Mouse (Mus musculus): ENCODE measurements around the gene Nr2c1.
A peak's percentile ranks its signal among the peaks of the same experiment; 100 is the strongest.

Gene Nr2c1

GRCm38 (mm10) chr10:94147756-94148531, at the start of gene Nr2c1:
Nr2c1 (plus strand) TSS chr10:94148023.
- DNase-seq (ENCODE audit: low read depth, low spot score), result peak; percentile 88

GRCm38 (mm10) chr10:94098100-94098499, 49.7 kb upstream of the Nr2c1 start:
- DNase-seq (ENCODE audit: low read depth, low spot score), result no peak

- no peak for DNase-seq (ENCODE audit: low read depth, low spot score)
These were observed 42.3 kb upstream of the Nr2c1 start for GRCm38 (mm10) chr10:94105498-94105897.

- no peak for DNase-seq (ENCODE audit: low read depth, low spot score)
These were observed 40.7 kb upstream of the Nr2c1 start for GRCm38 (mm10) chr10:94107168-94107567.

- no peak for DNase-seq (ENCODE audit: low read depth, low spot score)
These were observed 40.2 kb upstream of the Nr2c1 start for GRCm38 (mm10) chr10:94107607-94108006.

- DNase-seq (ENCODE audit: low read depth, low spot score), result no peak
These were observed 39.0 kb upstream of the Nr2c1 start for GRCm38 (mm10) chr10:94108791-94109190.

- peak; percentile 11 for DNase-seq (ENCODE audit: low read depth, low spot score)
These were observed 36.7 kb upstream of the Nr2c1 start for GRCm38 (mm10) chr10:94110834-94111754.

- no peak for DNase-seq (ENCODE audit: low read depth, low spot score)
These were observed 35.6 kb upstream of the Nr2c1 start for GRCm38 (mm10) chr10:94112207-94112606.

GRCm38 (mm10) chr10:94115893-94116599, 31.8 kb upstream of the Nr2c1 start:
- DNase-seq (ENCODE audit: low read depth, low spot score), result peak; percentile 96

GRCm38 (mm10) chr10:94116781-94117340, 31.0 kb upstream of the Nr2c1 start:
- DNase-seq (ENCODE audit: low read depth, low spot score), result peak; percentile 94

GRCm38 (mm10) chr10:94117916-94118315, 29.9 kb upstream of the Nr2c1 start:
- DNase-seq (ENCODE audit: low read depth, low spot score), result peak; percentile 56

- DNase-seq (ENCODE audit: low read depth, low spot score), result no peak
These were observed 28.8 kb upstream of the Nr2c1 start for GRCm38 (mm10) chr10:94118993-94119392.

- no peak for DNase-seq (ENCODE audit: low read depth, low spot score)
These were observed 27.1 kb upstream of the Nr2c1 start for GRCm38 (mm10) chr10:94120676-94121075.

- DNase-seq (ENCODE audit: low read depth, low spot score), result no peak
These were observed 25.2 kb upstream of the Nr2c1 start for GRCm38 (mm10) chr10:94122595-94122994.

- no peak for DNase-seq (ENCODE audit: low read depth, low spot score)
These were observed 24.2 kb upstream of the Nr2c1 start for GRCm38 (mm10) chr10:94123581-94123980.

GRCm38 (mm10) chr10:94124376-94124775, 23.4 kb upstream of the Nr2c1 start:
- no peak for DNase-seq (ENCODE audit: low read depth, low spot score)

- DNase-seq (ENCODE audit: low read depth, low spot score), result peak; percentile 17
These were observed 18.1 kb upstream of the Nr2c1 start for GRCm38 (mm10) chr10:94129680-94130119.

GRCm38 (mm10) chr10:94133081-94133480, 14.7 kb upstream of the Nr2c1 start:
- no peak for DNase-seq (ENCODE audit: low read depth, low spot score)

GRCm38 (mm10) chr10:94133674-94134073, 14.1 kb upstream of the Nr2c1 start:
- no peak for DNase-seq (ENCODE audit: low read depth, low spot score)

- DNase-seq (ENCODE audit: low read depth, low spot score), result no peak
These were observed 13.1 kb upstream of the Nr2c1 start for GRCm38 (mm10) chr10:94134535-94135390.

Measured in 3T3-L1 (cell line).